Mouse (Mus musculus) neural tube, embryonic 14.5 days (tissue): ENCODE measurements around the gene Fcgrt. TPM values are rescaled to one million over a fixed set of nuclear protein-coding genes. Genes with fewer than 3 reads are reported as not detected.
"Not testable (repeated sequence)": the region's sequence is repeated elsewhere in the genome, so short reads cannot be mapped to it uniquely, and the experiment has no call there.

Experiments used
- ATAC-seq: fragments of 200-750 bp; cut with Nextera tagmentation; 2 replicates; pipeline ENCODE4 v1.8.0; 2017; ENCODE audit warnings: low read depth, mild to moderate bottlenecking, moderate TSS enrichment, moderate library complexity
- H3K27ac ChIP-seq: fragments of 300-500 bp; sonication (generic); 2 replicates; pipeline ENCODE4 v1.5.1; 2014; ENCODE audit warnings: low read depth, mild to moderate bottlenecking, control low read depth, low read length, moderate library complexity, mixed read lengths
- H3K27me3 ChIP-seq: fragments of 300-500 bp; sonication (generic); 2 replicates; pipeline ENCODE4 v1.6.1; 2014; ENCODE audit warnings: low read length; ENCODE audit not compliant: control insufficient read depth, insufficient read depth
- H3K36me3 ChIP-seq: fragments of 300-500 bp; sonication (generic); 2 replicates; pipeline ENCODE4 v1.6.1; 2014; ENCODE audit warnings: low read length, mixed read lengths; ENCODE audit not compliant: control insufficient read depth, insufficient read depth
- H3K4me1 ChIP-seq: fragments of 300-500 bp; sonication (generic); 2 replicates; pipeline ENCODE4 v1.6.1; 2014; ENCODE audit warnings: low read length; ENCODE audit not compliant: control insufficient read depth, insufficient read depth
- H3K4me2 ChIP-seq: fragments of 300-500 bp; sonication (generic); 2 replicates; pipeline ENCODE4 v1.6.1; 2014; ENCODE audit warnings: mild to moderate bottlenecking, low read depth, low read length, control low read depth
- H3K4me3 ChIP-seq: fragments of 300-500 bp; sonication (generic); 2 replicates; pipeline ENCODE4 v1.5.1; 2014; ENCODE audit warnings: low read depth, low read length, control low read depth, mixed read lengths
- H3K9ac ChIP-seq: fragments of 300-500 bp; sonication (generic); replicated peaks from 2 replicates; pipeline ENCODE4 v1.6.1; 2014; ENCODE audit warnings: low read depth, mild to moderate bottlenecking, control low read depth, low read length, mixed read lengths
- H3K9me3 ChIP-seq: fragments of 300-500 bp; sonication (generic); 2 replicates; pipeline ENCODE4 v1.6.1; 2016; ENCODE audit warnings: low read length; ENCODE audit not compliant: control insufficient read depth
- WGBS: fragments of 180-500 bp; shearing (Covaris S2); extraction: QIAGEN DNeasy Blood & Tissue Kit; methylation state at CpG from one replicate; pipeline ENCODE4 v1.1.7; 2014; 5-methylcytosine and 5-hydroxymethylcytosine counted together
- polyA plus RNA-seq: library from polyadenylated mRNA; unstranded; fragments of >200 nt; fragmentation: Nextera tagmentation; extraction: Ambion mirVana; gene quantifications from 2 replicates; pipeline ENCODE4 v1.2.1, GENCODE M21; 2014

Gene Fcgrt
- 7.0 and 36.4 TPM in 2 replicates for polyA plus RNA-seq

DNA sequence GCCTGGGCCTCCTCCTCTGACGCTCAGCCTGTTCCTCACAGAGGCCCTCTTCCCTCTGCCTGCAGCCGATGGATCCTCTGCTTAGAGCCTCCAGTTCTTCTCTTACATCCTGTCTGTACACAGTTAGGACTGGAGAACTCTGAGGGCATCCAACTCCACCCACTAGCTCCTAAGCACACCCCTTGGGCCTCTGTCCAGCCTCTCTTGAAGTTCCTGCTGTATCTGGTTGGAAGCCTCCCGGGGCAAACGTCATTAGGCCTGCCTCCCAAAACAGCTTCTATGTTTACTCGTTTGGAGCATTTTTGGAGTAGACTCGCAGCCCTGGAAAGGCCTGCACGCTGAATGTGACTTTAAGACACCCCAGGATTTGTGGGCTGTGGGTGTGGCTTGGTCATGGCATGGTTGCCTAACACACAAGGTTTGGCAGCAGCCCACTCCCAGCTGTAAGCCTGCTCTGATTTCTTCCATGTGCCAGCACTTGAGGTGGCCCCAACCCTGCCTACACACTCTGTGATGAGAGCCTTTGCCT is at the start of gene Fcgrt:
Fcgrt (minus strand) TSS at position 200 of the 529 bp plus-strand sequence.
- Histone ChIP-seq H3K4me1 (no peaks in the 10 kb centered on the region), H3K27me3 (no peaks in the 10 kb centered on the region), H3K4me3 (no peak within 1 kb of the TSS; the same call in 1 of the 2 replicates), H3K9me3 (no peaks in the 10 kb centered on the region), H3K4me2 (peak within 1 kb of the TSS; percentile 29; the same call in 1 of the 2 replicates), H3K27ac (no peak within 1 kb of the TSS), H3K9ac (no peak within 1 kb of the TSS), H3K36me3 (no peaks in the 10 kb centered on the region)
- 69% methylated on average over 7 of the region's 7 CpGs for WGBS
- ATAC-seq = no peak

DNA sequence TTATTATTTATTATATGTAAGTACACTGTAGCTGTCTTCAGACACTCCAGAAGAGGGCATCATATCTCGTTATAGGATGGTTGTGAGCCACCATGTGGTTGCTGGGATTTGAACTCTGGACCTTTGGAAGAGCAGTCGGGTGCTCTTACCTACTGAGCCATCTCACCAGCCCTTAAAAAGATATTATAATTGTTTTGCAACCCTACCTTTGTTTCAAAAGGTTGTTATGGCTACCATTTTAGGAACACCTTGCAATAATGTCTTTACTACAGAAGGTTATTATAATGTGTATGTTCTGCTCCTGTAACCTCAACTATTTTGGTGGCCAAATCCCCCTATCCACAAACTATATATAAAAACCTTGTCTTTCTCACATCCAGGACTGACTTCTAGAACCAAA is 49.4 kb upstream of the Fcgrt start:
- ATAC-seq, H3K9me3 ChIP-seq, H3K4me3 ChIP-seq, H3K9ac ChIP-seq, H3K27ac ChIP-seq, H3K36me3 ChIP-seq, H3K27me3 ChIP-seq: not testable (repeated sequence)
- peaks cover 10% of the 10 kb centered on the region for H3K4me1 ChIP-seq
- peak overlapping the region; percentile 62; the same call in 1 of the 2 replicates for H3K4me2 ChIP-seq
- 94% methylated on average over 2 of the region's 2 CpGs for WGBS

- no peak for ATAC-seq
- H3K9ac ChIP-seq = no peak overlapping the region
- peaks cover 10% of the 10 kb centered on the region for H3K4me1 ChIP-seq
- 55% methylated on average over 11 of the region's 11 CpGs for WGBS
- no peaks in the 10 kb centered on the region for H3K9me3 ChIP-seq
- no peak overlapping the region for H3K27ac ChIP-seq
- H3K4me3 ChIP-seq = no peak overlapping the region
- no peak overlapping the region for H3K4me2 ChIP-seq
- H3K27me3 ChIP-seq = no peaks in the 10 kb centered on the region
- H3K36me3 ChIP-seq = no peaks in the 10 kb centered on the region
Observed at GRCm38 (mm10) chr7:45151303-45151702, 47.7 kb upstream of the Fcgrt start.

GRCm38 (mm10) chr7:45150321-45150720 is 46.7 kb upstream of the Fcgrt start:
- H3K9ac ChIP-seq = no peak overlapping the region
- no peak overlapping the region for H3K4me3 ChIP-seq
- 76% methylated on average over 4 of the region's 4 CpGs for WGBS

GRCm38 (mm10) chr7:45149545-45149944 is 45.9 kb upstream of the Fcgrt start:
- Histone ChIP-seq H3K27me3 (no peaks in the 10 kb centered on the region), H3K9me3 (no peaks in the 10 kb centered on the region), H3K4me1 (no peaks in the 10 kb centered on the region; the same call in 1 of the 2 replicates), H3K36me3 (no peaks in the 10 kb centered on the region), H3K27ac (no peak overlapping the region), H3K4me2 (no peak overlapping the region), H3K9ac (no peak overlapping the region), H3K4me3 (no peak overlapping the region)
- no peak for ATAC-seq
- 31% methylated on average over 6 of the region's 6 CpGs for WGBS

More at GRCm38 (mm10) chr7:45150321-45150720, 46.7 kb upstream of the Fcgrt start:
- Histone ChIP-seq H3K27ac (no peak overlapping the region), H3K36me3 (no peaks in the 10 kb centered on the region), H3K27me3 (no peaks in the 10 kb centered on the region), H3K4me2 (no peak overlapping the region), H3K4me1 (peaks cover 5% of the 10 kb centered on the region), H3K9me3 (no peaks in the 10 kb centered on the region)
- no peak for ATAC-seq

DNA sequence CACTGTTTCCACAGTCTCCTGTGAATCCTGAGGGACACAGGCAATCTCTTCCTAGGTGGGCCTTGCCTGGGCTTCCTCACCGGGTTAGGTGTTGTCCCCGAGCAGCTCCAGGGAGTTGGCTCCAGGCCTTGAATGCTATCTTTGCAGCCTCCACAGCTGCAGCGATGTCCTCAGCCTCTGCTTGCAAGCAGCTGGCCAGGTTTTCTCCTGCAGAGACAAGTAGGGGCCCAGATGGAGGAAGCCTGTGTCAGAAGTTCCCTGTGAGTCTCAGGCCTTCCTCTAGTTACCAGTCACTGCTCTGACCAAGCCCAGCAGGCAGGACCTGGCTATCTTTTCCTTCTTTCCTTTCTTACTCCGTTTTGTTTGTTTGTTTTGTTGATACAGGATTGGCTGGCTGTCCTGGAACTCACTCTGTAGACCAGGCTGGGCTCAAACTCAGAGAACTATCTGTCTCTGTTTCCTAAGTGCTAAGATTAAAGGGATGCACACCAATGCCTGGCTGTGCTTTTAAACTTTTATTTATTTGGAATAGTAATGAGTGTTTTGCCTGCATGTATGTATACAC is 45.0 kb upstream of the Fcgrt start:
- Histone ChIP-seq H3K27me3 (no peaks in the 10 kb centered on the region), H3K4me2 (no peak overlapping the region), H3K9me3 (no peaks in the 10 kb centered on the region), H3K4me1 (no peaks in the 10 kb centered on the region; the same call in 1 of the 2 replicates), H3K27ac (no peak overlapping the region), H3K9ac (no peak overlapping the region), H3K4me3 (no peak overlapping the region), H3K36me3 (no peaks in the 10 kb centered on the region; the same call in 1 of the 2 replicates)
- 58% methylated on average over 4 of the region's 4 CpGs for WGBS
- no peak for ATAC-seq

GRCm38 (mm10) chr7:45147899-45148298 is 44.2 kb upstream of the Fcgrt start:
- no peak overlapping the region for H3K9ac ChIP-seq
- H3K36me3 ChIP-seq = no peaks in the 10 kb centered on the region; the same call in 1 of the 2 replicates
- no peaks in the 10 kb centered on the region for H3K4me1 ChIP-seq
- H3K27me3 ChIP-seq = no peaks in the 10 kb centered on the region
- H3K27ac ChIP-seq = no peak overlapping the region
- no peaks in the 10 kb centered on the region for H3K9me3 ChIP-seq
- H3K4me2 ChIP-seq = no peak overlapping the region
- WGBS = 86% methylated on average over 11 of the region's 11 CpGs
- no peak for ATAC-seq
- H3K4me3 ChIP-seq = no peak overlapping the region

DNA sequence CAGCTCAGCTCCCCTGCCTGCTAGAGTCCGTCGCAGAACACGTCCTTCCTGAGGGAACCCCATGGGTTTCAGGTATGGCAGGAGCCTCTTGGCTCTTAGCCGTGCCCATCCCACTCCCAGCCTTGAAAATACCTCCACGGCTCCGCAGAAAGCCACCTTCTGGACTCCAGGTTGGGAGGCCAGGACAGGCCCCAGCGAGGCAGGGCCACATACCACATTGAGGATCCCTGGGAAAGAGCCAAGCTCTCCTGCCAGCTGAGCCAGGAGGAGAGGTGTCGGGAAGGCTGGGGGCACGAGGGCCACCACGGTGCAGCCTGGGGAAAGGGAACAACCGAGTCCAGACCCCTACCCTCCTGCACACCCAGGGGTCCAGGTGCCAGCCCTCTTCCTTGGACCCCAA is 43.6 kb upstream of the Fcgrt start:
- Histone ChIP-seq H3K4me1 (no peaks in the 10 kb centered on the region), H3K27me3 (no peaks in the 10 kb centered on the region), H3K4me3 (no peak overlapping the region), H3K27ac (no peak overlapping the region), H3K36me3 (no peaks in the 10 kb centered on the region; the same call in 1 of the 2 replicates), H3K9ac (no peak overlapping the region), H3K4me2 (no peak overlapping the region), H3K9me3 (no peaks in the 10 kb centered on the region)
- 92% methylated on average over 11 of the region's 11 CpGs for WGBS
- no peak for ATAC-seq

DNA sequence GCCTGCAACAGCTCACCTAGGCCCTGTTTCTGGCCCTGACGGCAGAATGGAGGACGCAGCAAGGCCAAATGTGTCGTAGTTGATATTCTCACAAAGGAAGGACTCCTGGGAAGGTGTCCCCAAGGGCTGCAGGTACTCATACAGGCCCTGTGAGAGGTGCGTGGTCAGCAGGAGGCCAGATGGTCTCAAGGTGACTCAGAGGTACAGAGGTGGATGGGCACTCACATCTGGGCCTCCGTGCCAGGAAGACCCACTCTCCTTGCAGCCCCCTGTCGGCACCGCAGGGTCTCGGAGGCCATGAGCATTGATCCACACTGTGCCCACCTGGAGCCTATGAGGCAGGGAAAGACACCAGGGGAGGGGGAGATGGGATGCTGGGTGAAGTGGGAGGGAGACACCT is 41.8 kb upstream of the Fcgrt start:
- no peaks in the 10 kb centered on the region for H3K27me3 ChIP-seq
- H3K9me3 ChIP-seq = no peaks in the 10 kb centered on the region
- H3K27ac ChIP-seq = no peak overlapping the region
- H3K4me2 ChIP-seq = no peak overlapping the region
- 92% methylated on average over 8 of the region's 8 CpGs for WGBS
- no peaks in the 10 kb centered on the region for H3K4me1 ChIP-seq
- H3K36me3 ChIP-seq = no peaks in the 10 kb centered on the region; the same call in 1 of the 2 replicates
- no peak for ATAC-seq
- no peak overlapping the region for H3K9ac ChIP-seq
- no peak overlapping the region for H3K4me3 ChIP-seq
